Mouse (Mus musculus) fat pad, adult 2 months (tissue): ENCODE measurements around the gene Mapk8ip3.

ENCODE experiments used
- DNase-seq: peaks from one replicate; pipeline ENCODE4 v3.0.0-alpha.2; 2011; ENCODE audit warnings: low read depth, low spot score; ENCODE audit errors: extremely low read depth

Mapk8ip3 gene

DNA sequence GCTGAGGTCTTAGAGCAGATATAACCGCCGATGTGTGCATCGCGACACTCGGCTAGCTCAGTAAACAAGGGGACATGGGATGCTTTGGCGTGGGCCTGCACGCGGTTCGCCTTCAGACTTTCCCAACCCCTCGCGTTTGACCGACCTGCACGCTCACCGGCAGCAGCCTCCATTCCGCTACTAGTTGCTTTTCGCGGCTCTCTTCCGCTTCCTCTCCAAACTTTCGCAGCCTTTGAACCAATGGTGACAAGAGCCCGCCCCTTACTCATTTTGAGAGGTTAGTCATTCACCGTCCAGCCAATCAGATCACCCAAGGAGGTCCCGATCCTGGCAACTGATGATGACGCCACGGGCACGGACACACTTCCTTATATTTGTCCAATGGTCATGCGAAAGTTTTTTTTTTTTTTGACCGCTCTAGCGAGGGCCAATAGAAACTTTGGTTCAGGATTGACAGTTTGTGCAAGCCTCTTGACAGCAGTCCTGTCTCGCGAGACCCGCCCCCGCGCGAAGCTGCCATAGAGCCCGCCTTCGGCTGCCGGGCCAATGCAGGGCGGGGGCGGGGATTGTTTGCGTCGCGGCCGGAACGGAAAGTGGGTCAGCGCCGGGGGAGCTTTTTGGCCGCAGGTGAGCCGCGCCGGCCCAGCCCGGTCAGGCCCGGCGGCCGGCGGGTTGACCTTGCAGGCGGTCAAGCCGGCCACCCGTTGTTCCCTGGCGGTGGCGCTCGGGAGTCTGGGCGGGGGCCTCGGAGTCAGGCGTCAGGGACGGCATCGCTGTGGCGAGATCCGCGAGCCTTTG is 50.4 kb downstream of the Mapk8ip3 start, which contains the start of the genes Nubp2 and Spsb3:
Gene Nubp2 (minus strand): TSS at position 216 of the 798 bp plus-strand sequence.
Gene Spsb3 (plus strand): TSS at position 510 of the 798 bp plus-strand sequence.
- DNase-seq: peak; percentile 99

DNA sequence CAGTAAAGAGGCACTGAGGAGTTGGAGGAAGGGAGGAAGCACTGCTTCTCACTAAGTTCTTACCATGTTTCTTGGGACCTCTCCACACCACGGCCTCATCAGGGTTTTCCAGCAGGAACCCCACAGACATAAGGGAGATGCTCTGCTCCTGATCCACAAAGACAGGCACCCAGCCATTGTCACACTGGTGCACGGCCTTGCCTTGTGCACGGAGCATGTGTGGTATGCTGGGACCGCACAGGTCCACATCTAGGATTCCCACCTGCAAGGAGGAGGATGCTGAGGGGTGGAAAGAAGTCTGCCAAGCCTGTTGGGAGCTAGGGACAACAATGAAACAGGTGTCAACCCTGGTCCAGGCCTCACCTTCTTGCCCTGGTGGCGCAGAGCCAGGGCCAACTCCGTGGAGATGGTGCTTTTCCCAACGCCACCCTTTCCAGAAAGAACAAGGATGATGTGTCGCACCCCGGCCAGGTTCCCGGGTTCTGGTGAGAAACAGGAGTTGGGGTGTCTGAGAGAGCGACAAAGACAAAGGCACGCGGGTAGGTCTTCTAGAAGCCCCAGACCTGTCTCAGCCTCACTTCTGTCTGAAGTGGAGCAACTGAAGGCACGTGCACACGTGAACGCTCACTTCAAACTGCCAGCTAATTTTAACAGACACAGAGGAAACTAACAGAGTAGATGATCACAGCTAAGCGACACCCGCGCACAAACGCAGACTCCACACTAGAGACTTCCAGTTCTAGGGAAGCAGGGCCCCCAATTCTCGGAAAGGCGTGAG is 51.2 kb downstream of the Mapk8ip3 start:
- no peak for DNase-seq

DNA sequence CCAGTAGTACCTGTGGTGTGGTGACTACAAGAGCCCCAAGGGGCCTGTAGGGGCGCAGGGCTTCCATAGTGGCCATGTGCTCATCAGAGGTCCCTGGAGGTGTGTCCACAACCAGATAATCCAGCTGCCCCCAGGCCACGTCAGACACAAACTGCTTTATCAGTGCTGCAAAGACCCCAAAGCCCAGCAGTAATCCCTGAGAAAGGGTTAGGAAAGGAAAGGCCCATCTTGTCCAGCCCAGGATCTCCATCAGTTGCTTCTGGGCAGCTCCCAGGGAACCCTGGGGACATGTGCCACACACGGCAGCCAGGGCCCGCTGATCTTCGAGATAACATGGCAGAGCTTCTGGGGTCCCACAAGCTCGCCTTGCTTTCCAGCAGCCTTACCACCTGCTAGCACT is 52.4 kb downstream of the Mapk8ip3 start:
- DNase-seq: no peak

DNA sequence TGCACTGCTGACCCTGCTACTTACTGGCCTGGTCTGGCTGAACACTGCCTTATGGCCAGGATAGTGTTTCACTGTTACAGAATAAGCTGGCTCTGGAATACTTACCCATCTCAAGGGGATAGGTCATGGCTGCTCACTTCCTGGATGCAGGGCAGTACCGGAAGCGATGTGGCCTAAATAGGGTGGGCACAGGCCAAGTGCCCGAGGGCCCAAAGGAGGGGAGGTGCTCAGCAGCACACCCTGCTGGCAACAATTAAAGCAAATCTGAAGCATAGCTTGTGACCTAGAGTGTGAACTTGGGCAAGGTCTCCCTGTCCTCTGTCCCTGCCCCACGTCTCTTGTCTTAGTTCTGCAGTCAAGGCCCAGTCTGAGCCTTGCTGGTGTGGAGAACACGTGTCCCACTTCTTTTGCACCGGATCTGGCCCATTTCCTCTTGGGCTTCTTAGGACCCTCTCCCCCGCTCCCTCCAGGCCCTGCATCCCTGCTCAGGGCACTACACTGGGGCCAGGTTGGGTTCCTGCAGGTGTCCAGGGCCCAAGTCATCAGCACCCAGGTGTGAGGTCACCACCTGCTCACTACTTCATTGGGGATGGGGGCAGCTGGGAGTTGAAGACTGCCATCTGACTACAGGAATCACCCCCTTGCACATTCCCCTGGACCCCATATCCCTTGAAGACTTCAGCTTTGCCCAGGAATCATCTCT is 54.9 kb downstream of the Mapk8ip3 start:
- no peak for DNase-seq

DNA sequence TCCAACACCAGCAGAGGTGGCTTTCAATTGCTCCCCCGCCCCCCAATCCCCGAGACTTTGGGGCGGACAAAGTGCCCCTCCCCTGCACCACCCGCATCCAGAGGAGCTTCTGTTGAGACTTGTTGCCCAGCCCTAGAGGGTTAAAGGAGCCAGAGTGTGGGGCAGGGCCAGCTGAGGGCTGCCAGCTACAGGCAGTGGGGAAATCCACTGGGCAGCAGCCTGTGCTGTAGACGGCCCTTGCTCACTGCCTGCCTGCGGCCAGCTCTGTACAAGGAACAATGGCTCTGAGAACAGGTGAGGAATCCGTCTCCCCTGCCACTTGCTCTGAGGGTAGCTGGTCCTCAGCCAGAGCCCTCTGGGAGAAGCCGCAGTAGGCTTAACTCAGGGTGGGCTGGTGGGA is 58.2 kb downstream of the Mapk8ip3 start:
- DNase-seq: peak; percentile 51

DNA sequence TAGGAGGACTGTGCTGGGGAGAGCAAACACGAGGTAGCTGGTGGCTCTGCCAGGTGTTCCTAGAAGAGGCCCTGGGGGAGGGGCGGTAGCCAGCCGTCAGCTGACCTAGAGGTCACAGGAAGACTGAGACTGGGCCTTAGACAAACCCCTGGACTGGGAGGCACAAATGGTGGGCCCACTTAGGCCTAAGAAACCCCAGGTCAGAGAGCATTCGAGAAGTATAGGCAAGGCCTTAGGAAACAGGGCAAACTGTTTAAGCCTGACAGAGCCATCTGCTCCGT is 58.7 kb downstream of the Mapk8ip3 start:
- DNase-seq: no peak

DNA sequence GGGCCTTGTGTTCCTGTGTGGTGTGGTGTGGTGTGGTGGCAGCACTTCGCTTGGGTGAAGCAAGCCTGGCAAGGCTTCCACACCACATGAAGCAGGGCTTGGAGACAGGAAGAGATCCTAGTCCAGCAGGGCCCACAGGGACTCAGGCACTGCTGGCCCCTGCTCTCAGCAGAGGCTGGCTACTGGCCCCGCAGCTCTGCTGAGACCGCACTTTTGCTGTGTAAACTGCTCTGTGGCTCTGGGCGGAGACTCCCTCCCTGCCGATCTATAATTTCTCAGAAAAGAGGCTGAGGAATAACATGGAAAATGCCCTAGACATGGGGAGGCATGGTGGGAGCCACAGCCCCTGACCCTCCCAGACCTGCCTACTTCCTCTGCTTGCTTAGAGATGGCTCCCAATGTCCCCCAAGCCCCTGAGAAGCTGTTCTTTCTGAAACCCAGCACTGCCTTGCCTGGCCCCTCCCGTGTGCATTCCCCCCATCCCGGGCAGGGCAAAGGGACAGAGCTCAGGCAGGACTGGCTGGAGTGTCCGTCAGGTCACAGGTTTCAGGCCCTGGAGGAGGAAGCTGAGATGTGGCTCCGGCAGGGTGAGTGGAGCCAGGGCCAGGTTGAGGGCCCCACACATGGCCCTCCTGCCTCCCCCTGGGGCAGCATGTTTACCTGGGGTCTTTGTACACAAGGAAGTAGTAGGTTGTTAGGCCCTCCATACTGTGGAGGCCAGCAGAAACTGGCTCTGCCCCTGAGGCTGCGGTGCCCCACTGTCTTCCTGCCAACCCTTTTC is 59.3 kb downstream of the Mapk8ip3 start:
- DNase-seq: no peak

DNA sequence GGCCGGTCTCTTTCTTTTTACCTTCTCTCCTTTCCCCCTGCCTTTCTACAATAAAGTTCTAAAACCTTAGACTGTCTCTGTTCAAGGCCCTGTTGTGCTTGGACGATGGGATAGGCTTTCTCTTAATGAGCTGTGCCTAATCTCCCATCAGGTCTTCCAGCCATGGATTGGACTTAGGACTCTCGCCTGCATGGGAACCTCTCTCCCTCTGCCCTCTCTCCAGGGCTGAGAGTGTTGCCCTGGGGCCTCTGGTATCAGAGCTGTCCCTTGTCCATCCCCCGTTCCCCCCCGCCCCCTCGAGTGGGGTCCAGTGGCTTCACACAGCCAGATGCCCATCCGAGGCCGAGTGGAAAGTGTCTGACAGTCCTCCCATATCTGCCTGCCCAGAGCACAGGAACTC is 61.8 kb downstream of the Mapk8ip3 start:
- no peak for DNase-seq

DNA sequence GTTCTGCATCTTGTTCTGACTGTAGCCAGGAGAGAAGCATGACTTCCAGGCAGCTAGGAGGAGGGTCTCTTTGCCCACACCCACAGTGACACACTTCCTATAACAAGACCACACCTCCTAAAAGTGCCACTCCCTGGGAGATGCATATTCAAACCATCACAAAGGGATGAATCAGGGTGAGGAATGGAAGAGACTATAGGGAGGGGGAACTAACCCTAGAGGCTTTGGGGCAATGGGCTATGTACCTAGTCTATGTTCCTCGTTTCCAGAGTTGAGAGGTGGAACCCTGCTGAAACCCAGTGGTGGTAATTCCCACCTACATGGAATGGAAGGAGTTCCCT is 62.4 kb downstream of the Mapk8ip3 start:
- no peak for DNase-seq

DNA sequence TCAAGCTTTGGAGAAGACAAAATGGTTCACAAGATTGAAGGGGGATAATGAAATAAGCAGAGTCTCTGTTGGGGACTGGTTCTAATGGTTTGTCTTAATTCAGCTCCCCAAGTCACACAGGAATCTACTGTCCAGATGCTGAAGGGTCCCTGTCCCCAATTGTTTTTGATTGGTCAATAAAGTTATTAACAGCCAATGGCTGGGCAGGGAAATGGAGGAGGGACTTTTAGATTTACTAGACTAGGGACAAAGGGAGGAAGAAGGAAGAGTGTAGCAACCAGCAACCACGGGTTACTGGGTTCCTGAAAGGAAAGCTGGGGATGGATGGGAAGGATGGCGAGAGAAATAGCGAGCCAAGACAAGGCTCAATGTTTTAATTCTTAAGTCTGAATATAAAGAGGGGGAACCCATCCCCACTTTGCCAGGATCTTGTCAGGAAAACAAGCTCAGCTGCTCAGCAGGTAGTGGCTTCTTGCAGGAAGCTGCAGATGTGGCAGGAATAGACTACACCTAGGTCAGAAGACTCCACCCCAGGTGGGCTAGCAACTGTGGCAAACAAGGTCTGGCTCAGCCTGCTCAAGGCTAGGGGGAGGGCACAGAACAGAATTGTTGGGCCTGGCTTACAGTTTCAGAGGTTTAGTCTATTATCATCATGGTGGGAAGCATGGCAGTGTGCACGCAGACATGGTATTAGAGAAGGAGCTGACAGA is 62.9 kb downstream of the Mapk8ip3 start:
- DNase-seq: no peak

DNA sequence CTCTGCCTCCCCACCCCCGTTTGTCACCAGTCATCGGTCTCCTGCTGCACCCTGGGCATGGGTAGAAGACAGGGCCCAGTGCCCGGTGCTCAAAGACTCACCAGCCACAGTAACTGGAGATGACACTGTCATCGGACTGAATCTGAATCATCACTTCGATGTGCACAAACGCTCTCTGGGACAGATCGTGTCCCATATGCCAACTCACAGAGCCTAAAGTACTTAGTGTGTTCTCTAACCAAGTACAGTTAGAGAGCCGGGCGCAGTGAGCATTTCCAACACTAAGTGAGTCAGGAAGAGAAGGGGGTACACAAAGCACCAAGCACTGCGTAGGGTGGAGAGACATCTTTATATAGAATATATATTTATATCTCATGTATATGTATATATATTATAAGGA is 68.9 kb downstream of the Mapk8ip3 start:
- DNase-seq: no peak

DNA sequence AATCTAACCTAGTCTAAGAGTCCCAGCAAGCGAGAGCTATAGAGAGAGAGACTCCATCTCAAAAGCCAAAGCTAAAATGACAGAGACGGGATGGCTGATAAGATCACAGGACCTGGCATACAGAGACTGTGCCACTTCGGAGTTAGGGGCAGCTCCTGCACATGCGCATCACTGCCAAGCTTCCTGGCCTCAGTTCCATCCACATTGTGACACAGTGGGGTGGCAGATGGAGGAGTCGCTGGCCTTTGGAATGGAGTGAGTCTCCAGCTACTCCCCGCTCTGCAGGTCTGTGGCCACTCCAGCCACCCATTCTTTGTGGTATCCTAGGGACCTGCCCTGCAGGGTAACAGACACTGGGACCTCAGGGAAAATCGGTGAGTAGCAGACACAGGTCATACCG is 71.0 kb downstream of the Mapk8ip3 start, which contains the start of gene Igfals:
Gene Igfals (plus strand): TSS at position 222 of the 400 bp plus-strand sequence.
- no peak for DNase-seq

DNA sequence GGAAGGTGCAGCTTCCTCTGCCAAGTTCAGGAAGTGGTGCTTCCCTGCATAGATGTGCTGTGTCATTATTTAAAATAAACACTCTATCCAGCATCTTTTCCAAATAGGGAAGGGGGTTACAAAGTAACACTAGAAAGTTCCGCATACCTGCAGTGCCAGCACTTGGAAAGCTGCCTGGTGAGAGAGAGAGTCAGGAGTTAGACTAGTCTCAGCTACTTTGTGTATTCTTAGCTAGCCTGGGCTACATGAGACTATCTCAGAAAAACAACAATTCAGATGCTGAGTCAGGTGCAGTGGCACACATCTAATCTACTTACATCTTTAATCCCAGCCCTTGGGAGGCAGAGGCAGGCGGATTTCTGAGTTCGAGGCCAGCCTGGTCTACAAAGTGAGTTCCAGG is 75.0 kb downstream of the Mapk8ip3 start:
- no peak for DNase-seq

DNA sequence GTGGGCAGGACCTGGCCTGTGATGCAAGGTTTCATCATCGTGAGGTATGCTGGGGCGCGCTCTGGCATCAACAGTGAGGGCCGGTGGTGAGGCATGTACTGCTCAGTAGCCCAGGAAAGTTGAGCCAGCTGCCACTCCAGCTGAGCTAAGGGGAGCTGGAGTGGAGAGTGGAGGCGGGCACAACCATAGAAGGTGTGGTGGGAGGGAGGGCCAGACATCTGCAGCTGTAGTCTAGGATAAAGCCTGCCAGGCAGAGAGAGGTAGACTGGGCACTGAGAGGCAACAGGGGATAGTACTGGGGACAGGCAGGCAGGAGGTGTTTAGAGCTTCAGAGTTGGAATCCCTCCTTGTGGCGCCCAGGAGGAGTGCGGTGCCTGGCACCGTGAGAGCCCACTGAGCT is 76.7 kb downstream of the Mapk8ip3 start:
- DNase-seq: no peak

DNA sequence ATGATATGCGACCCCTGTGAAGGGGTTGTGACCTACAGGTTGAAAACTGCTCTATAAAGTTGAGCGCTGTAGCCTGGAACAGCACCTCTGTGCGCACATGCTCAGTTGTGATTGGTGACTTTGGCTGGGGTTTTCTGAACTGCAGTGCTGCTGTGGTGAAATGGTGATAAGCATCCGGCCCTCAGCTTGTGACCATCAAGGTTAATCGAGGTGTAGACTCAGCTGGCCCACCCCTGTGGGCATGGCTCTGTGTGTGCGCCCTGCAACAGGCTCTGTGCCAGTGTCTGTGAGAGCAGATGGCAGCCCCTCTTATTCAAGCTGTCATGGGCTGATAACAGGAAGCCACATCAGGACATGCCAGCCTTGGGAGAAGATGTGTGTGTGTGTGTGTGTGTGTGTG is 77.8 kb downstream of the Mapk8ip3 start:
- no peak for DNase-seq

DNA sequence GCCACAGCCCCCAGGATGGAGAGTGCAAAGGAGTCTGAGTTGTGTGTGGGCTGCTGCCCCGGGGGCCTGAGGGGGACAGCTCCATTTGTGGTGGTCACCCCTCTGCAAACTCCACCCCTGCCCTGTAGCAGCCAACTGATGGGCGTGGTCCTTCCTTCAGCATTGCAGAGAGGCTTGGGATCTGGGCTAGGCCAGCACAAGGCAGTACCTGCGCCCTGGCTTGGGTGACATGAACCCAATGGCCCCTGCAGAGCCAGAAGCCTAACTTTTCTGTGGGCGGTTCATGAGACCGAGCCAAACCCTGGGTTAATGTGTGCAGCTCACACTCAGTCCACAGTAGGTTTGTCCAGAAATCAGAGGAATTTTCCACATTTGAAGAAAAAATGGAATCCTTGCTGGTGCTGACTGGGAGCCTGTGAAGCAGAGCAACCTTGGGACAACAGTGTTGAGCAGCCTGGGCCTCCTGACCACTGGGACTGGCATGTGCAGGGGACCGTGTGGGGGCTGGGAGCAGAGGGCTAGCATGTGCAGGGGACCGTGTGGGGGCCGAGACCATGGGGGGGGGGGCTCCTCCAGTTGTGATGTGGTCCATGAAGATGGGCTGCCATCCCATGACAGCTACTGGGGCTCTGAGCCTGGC is 78.8 kb downstream of the Mapk8ip3 start:
- no peak for DNase-seq

DNA sequence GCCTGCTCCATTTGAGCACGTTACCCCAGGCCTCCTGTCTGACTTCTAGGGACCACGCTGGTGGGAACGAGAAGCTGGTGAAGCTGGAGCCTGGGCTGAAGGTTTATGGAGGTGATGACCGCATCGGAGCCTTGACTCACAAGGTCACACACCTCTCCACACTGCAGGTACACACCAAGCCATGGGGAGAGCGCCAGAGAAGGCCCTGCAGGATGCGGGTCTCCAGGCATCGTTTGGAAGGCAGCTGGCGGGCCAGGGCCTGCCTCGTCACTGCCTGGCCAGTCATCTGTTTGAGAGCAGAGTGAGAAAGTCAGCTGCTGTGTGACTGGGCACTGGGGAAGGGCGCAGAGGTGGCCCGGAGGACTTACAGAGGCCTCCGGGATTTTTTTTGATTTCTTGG is 80.2 kb downstream of the Mapk8ip3 start:
- no peak for DNase-seq

DNA sequence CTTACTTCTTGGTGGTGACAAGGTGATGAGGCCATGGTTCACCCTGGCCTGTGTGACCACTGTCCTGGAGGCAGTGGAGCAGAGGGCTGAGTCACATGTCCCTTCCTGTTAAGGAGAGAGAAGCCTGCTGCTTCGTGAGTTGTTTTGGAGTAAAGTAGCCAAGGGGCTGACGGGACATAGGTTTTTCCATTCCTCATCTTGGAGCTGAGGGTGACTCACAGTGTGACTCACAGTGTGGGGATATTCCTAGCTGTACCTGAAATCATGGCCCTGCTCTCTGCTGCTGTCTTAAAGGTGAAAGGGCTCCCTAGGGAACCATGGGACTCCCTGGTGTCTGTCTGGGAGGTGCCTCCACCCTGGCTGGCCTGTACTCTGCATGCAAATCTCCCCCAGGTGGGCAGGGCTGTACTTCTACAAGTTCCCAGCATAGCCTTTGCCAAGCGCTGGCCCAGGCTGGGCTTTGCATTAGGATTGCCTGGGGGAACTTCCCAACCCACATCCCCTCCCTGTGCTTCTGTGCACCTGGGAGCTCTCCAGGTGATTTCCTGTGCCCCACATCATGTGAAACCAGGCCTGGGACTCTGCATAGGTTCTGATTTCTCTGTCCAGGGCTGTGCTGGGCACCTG is 80.8 kb downstream of the Mapk8ip3 start:
- DNase-seq: no peak

DNA sequence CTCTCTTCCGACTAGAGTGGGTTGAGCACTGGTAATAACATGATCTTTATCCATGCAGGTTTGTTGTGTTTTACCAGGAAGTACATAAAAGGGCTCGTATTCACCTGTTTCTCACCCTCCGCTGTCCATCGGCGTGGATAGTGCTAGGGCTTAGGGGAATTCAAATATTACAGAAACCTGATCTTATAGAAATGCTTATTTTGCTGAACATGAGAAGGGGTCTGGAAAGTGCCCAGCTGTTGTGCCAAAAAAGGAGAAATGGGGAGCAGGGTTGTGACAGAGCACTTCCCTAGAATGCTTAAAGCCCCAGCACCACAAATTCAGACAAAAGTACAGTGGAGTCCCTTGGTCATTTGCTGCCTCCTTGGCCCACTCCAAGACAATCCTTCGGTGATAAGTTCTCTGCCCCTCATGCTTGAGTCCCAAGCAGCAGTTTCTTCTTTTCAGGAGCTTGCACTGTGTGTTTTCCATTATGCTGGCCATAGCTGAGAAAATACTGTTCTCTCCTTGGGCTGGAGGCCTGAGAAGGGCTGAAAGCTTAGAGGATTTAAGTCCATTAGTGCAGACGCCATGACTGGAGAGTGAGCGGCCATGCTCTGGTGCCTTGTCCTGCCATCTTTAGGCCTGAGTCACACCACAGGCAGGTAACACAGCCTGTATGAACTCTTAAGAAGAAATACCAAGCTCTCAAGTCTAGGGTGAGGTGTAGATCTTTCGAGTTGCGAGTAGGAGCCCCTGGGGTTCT is 85.2 kb downstream of the Mapk8ip3 start:
- no peak for DNase-seq
